Mouse (Mus musculus): ENCODE data around the gene Anapc11.

Anapc11 gene

DNA sequence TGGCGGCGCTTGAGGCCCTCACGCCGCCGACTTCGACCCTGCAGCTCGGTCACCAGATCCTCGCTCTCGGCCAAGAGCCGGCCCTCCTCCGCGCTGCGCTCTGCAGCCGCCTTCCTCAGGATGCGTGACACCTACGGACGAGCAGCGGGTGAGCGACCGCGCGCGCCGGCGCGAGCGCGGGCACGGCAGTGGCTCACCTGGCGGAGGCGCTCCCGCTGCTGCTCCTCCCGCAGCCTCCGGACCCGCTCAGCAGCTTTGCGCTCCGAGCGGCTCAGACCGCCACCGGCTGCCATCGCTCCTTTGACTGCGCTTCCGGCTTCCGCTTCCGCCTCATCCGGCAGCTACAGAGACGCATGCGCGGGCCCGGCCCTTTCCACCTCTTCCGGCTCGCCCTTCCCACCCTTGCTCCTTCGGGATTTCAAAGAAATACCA is 26.5 kb downstream of the Anapc11 start:
- POLR2A ChIA-PET, result interaction anchor here (0.6 to 28.4 kb wide), 49 partner anchors 3 to 324 kb away, joined by 3 to 947 read pairs (median 5); partner anchors contain the start of genes Mafg (in 4 of the 4), P4hb (in 3 of the 4), Pycr1 (in 3 of the 4) and Arl16 (in 2 of the 4)
- CTCF ChIA-PET, result interaction anchor here (0.6 to 2.4 kb wide), 24 partner anchors 9 to 277 kb away, joined by 3 to 12 read pairs (median 4); partner anchors contain the start of genes Mafg (in 2 of the 4), Lrrc45 (in 1 of the 4), Notum (in 1 of the 4) and Npb (in 1 of the 4)

DNA sequence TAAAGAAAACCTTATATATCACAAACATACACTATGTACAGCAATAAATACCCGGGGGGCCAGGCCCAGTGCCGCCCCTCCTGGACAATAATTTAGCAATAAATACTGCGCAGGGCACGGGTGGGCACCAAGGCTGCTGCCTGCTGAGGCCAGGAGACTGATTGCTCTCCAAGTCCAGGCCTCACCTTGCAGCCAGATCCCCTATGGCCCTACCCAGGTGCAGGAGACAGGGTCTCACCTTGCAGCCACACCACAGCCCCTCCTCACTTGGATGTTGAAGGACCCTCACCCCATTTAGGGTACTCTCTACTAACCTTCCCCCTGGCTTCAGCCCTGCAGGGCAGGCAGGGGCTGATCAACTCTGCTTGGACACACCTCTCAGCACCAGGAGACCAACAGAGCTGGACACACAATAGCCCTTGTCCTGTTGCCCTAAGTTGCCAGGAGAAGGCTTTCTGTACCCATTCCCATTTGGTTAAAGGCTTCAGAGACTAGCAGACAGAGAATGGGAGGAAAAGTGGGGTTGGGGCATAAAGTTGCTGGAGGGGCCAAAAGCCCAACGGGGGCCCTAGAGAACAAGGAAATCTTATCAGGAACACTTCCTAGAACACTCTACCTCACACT is 27.0 kb downstream of the Anapc11 start, which contains the start of gene Sirt7:
TSS of gene Sirt7 (minus strand) at position 89 of the 624 bp plus-strand sequence.
- ChIA-PET CTCF (interaction anchor here in 3 of 4 experiments (0.7 to 2.4 kb wide), 14 partner anchors 8 to 174 kb away, joined by 3 to 12 read pairs (median 4); partner anchors contain the start of genes Mafg (in 2 of the 3) and Pycr1 (in 1 of the 3)), POLR2A (interaction anchor here (0.6 to 28.4 kb wide), 41 partner anchors 4 to 324 kb away, joined by 3 to 947 read pairs (median 5); partner anchors contain the start of genes Mafg (in 4 of the 4), P4hb (in 3 of the 4), Pycr1 (in 3 of the 4) and Arl16 (in 2 of the 4))

- ChIA-PET POLR2A (interaction anchor here in 3 of 4 experiments (0.6 to 28.4 kb wide), 27 partner anchors 5 to 159 kb away, joined by 3 to 947 read pairs (median 5); partner anchors contain the start of genes Pycr1 (in 3 of the 3), Myadml2 (in 2 of the 3), Npb (in 2 of the 3) and P4hb (in 2 of the 3)), CTCF (interaction anchor here in 1 of 4 experiments (1.4 kb wide), 1 partner anchor 93 kb away, joined by 4 read pairs; no protein-coding TSS in a partner anchor)
Measured at GRCm38 (mm10) chr11:120626785-120627467, 28.7 kb downstream of the Anapc11 start.

- CTCF ChIA-PET, result interaction anchor here in 2 of 4 experiments (0.6 to 0.7 kb wide), 2 partner anchors 38 to 153 kb away, joined by 3 read pairs; no protein-coding TSS in a partner anchor
- POLR2A ChIA-PET, result interaction anchor here in 3 of 4 experiments (0.6 to 28.4 kb wide), 25 partner anchors 6 to 160 kb away, joined by 3 to 947 read pairs (median 5); partner anchors contain the start of genes Pycr1 (in 3 of the 3), Myadml2 (in 2 of the 3), Npb (in 2 of the 3) and P4hb (in 2 of the 3)
Measured at GRCm38 (mm10) chr11:120627468-120628300, 29.5 kb downstream of the Anapc11 start.

DNA sequence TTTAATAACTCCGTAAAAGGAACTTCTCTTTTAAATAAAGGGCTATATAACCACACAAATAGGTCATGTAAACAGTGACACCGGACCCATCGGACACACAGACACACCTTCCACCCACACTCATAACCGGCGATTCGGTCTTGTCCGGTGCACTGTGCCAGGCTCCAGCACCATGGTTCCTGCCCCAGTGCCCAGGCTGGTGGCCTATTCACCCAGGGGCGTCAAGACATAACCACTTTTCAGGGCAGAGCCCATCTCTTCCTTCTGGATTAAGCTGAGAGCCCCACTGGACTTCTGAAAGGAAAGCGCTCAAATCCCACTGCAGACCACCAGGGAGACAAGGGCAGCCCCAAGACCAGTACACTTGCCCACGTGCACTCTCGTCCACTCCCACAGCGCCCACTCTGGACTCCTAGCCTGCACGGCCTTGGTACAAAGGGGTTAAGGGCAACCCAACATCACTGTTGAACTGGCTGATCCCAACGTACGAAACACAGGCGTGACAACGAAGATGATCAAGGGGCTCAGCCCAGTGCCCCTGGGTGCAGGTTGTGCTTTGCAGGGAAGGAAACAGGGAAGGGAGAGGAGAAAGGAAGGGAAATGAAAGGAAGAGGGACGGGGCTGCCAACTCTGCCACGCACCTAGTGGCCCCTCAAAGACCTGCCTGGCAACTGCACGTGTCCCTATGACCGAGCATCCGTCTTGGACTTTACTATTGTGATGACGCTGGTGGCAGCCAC is 30.6 kb downstream of the Anapc11 start:
- CTCF ChIA-PET, result interaction anchor here in 3 of 4 experiments (0.7 to 2.0 kb wide), 4 partner anchors 15 to 171 kb away, joined by 3 to 8 read pairs (median 3); partner anchors contain the start of gene Pycr1 (in 1 of the 3)
- POLR2A ChIA-PET, result interaction anchor here in 3 of 4 experiments (0.6 to 28.4 kb wide), 53 partner anchors 7 to 608 kb away, joined by 3 to 947 read pairs (median 7); partner anchors contain the start of genes Myadml2 (in 3 of the 3), Pycr1 (in 3 of the 3), Arhgdia (in 2 of the 3) and Mrpl12 (in 2 of the 3)

DNA sequence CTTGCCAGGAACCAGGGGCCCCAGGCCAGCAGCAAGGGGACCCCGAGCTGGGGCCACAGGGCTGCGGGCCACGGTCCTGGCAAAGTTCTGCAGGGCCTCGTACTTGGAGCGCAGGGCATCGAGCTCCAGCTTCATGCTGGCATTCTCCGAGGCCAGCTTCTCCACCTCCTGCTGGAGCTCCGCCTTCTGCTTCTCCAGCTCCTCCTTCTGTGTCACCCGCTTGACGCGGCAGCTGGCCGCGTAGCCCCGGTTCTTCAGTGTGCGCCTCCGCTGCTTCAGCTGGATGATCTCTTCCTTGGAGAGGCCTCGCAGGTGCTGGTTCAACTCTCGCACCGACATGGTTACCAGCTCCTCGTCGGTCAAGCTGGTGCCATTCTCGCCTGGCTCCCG is 31.1 kb downstream of the Anapc11 start:
- ChIA-PET POLR2A (interaction anchor here in 3 of 4 experiments (0.6 to 28.4 kb wide), 63 partner anchors 7 to 608 kb away, joined by 3 to 947 read pairs (median 6); partner anchors contain the start of genes Mrpl12 (in 3 of the 3), Myadml2 (in 3 of the 3), Notum (in 3 of the 3) and Pcyt2 (in 3 of the 3)), CTCF (interaction anchor here in 3 of 4 experiments (0.5 to 2.0 kb wide), 9 partner anchors 14 to 171 kb away, joined by 3 to 8 read pairs (median 3); partner anchors contain the start of gene Pycr1 (in 1 of the 3))

- CTCF ChIA-PET, result interaction anchor here (0.5 to 2.0 kb wide), 13 partner anchors 13 to 424 kb away, joined by 3 to 8 read pairs (median 3); partner anchors contain the start of gene Pycr1 (in 2 of the 4)
- POLR2A ChIA-PET, result interaction anchor here in 3 of 4 experiments (0.6 to 28.4 kb wide), 70 partner anchors 6 to 516 kb away, joined by 3 to 947 read pairs (median 5); partner anchors contain the start of genes Mrpl12 (in 3 of the 3), Myadml2 (in 3 of the 3), Notum (in 3 of the 3) and Pcyt2 (in 3 of the 3)
Measured at GRCm38 (mm10) chr11:120629911-120630310, 31.7 kb downstream of the Anapc11 start.

GRCm38 (mm10) chr11:120630401-120630871 is 32.2 kb downstream of the Anapc11 start:
- ChIA-PET POLR2A (interaction anchor here (0.6 to 28.4 kb wide), 78 partner anchors 6 to 516 kb away, joined by 3 to 947 read pairs (median 5); partner anchors contain the start of genes Pycr1 (in 4 of the 4), Myadml2 (in 3 of the 4), Notum (in 3 of the 4) and Pcyt2 (in 3 of the 4)), CTCF (interaction anchor here in 3 of 4 experiments (0.6 to 2.0 kb wide), 10 partner anchors 13 to 461 kb away, joined by 3 to 8 read pairs (median 4); partner anchors contain the start of gene Pycr1 (in 2 of the 3))

DNA sequence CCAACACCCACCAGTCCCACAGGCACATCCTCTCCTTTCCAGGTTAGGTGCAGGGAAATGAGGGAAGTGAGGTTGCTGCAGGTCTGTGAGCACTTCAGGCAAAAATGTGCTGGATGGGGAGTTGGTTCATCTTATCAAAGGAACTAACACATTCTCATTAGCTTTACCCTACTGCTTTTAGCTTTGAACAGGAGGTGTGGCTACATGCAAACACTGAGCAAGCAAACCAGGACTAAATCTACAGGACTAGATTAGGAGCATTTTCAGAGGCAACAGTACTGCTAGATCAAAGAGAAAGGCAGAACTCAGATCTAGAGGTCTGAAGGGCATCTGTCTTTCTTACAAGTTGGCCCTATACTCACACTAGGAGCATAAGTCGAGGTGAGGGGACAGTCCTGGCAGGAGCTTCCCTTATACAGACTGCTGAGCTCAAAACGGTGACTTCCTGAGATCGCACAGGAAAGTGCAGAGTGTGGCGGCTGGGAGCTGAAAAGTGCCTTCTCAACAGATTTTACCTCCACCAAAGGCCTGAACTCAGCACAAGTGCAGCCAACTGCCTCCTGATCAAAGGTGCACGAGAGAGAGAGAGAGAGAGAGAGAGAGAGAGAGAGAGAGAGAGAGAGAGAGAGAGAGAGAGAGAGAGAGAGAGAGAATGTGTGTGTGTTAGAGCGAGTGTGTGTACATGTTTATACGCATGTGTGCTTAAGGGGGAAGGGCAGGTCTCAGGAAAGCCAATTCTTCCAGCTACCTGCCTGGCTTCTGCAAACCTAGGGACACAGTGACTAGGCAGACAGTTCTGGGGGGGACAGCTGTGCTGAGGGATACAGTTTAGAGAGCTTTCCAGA is 32.9 kb downstream of the Anapc11 start:
- CTCF ChIA-PET, result interaction anchor here in 3 of 4 experiments (0.6 to 2.0 kb wide), 9 partner anchors 12 to 462 kb away, joined by 3 to 8 read pairs (median 4); partner anchors contain the start of gene Pycr1 (in 2 of the 3)
- POLR2A ChIA-PET, result interaction anchor here (0.6 to 28.4 kb wide), 73 partner anchors 5 to 1164 kb away, joined by 3 to 947 read pairs (median 5); partner anchors contain the start of genes Pycr1 (in 4 of the 4), Myadml2 (in 3 of the 4), P4hb (in 3 of the 4) and Cenpx (in 2 of the 4)

GRCm38 (mm10) chr11:120631726-120632448 is 33.7 kb downstream of the Anapc11 start:
- ChIA-PET CTCF (interaction anchor here in 1 of 4 experiments (0.5 to 1.6 kb wide), 7 partner anchors 19 to 254 kb away, joined by 3 to 5 read pairs (median 5); partner anchors contain the start of genes Cenpx, Lrrc45 and Notum), POLR2A (interaction anchor here (0.5 to 28.4 kb wide), 101 partner anchors 4 to 514 kb away, joined by 3 to 947 read pairs (median 5); partner anchors contain the start of genes Pycr1 (in 4 of the 4), Myadml2 (in 3 of the 4), P4hb (in 3 of the 4) and Pcyt2 (in 3 of the 4))

DNA sequence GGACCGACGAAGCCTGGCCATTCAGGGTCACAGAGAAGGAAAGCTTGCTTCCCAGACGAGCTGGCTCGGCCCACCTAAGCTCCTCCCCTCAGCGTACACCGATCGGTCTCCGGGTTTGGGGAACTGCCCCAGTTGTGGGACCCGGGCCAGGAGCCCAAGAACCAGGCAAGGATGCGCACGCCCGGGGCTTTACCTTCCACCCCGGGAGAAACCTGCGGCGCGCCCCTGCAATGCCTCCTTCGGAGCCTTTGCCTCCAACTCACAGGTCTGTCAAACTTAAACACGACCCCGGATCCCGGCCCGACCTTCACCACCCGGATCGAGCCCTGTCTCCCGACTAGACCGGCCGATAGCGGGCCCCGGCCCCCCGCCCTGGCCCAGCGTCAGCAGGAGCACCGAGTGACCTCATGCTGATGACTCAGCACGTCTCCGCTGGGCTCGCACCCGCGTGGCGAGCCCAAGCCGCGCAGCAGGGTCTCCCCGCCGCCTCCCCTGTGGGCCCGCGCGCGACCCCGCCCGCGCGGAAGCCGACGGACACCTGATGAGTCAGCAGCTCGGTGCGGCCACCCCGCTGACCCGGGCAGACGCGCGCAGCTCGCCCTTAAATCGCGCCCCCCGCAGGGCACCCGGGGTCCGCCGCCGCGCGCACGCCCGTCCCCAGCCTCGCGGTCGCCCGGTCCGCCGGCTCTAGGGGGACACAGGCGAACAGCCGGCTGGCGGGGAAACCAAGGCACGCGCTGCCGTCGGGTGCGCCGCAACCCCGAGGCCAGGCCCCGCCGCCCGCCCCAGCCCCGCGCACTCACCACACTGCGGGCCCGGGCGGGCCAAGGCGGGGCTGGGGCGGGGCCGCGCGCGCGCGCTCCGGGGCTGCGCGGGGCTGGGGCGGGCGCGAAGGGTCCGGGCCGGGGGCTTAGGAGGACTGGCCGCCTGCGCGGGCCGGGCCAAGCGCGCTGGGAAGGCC is 34.6 kb downstream of the Anapc11 start:
- CTCF ChIA-PET, result interaction anchor here (0.5 to 2.1 kb wide), 21 partner anchors 8 to 292 kb away, joined by 3 to 6 read pairs (median 4); partner anchors contain the start of genes Sirt7 (in 2 of the 4), Cenpx (in 1 of the 4), Lrrc45 (in 1 of the 4) and Notum (in 1 of the 4)

More for the DNA sequence above, 34.6 kb downstream of the Anapc11 start:
- POLR2A ChIA-PET, result interaction anchor here (0.5 to 28.4 kb wide), 126 partner anchors 4 to 513 kb away, joined by 3 to 947 read pairs (median 4); partner anchors contain the start of genes Myadml2 (in 4 of the 4), Pycr1 (in 4 of the 4), Sirt7 (in 4 of the 4) and Aspscr1 (in 3 of the 4)

Data from embryonic stem cell, embryonic (primary cell).